Mouse (Mus musculus): ENCODE data around the gene Sf3b4.
"Not testable (repeated sequence)": the region's sequence is repeated elsewhere in the genome, so short reads cannot be mapped to it uniquely, and the experiment has no call there.

The Sf3b4 gene

GRCm38 (mm10) chr3:96173185-96173584 lies 1.1 kb downstream of the Sf3b4 start:
- no peak for DNase-seq (ENCODE audit: low spot score in 2 of 2)

GRCm38 (mm10) chr3:96174042-96174441 lies 1.9 kb downstream of the Sf3b4 start:
- not testable (repeated sequence) for DNase-seq (ENCODE audit: low spot score in 2 of 2)

GRCm38 (mm10) chr3:96175251-96175650 lies 3.1 kb downstream of the Sf3b4 start:
- DNase-seq (ENCODE audit: low spot score in 2 of 2) = no peak

GRCm38 (mm10) chr3:96178427-96178826 lies 6.3 kb downstream of the Sf3b4 start:
- no peak for DNase-seq (ENCODE audit: low spot score in 2 of 2)

- DNase-seq (ENCODE audit: low spot score in 2 of 2) = no peak
Measured at GRCm38 (mm10) chr3:96178902-96179301, 6.8 kb downstream of the Sf3b4 start.

GRCm38 (mm10) chr3:96179531-96179930 lies 7.4 kb downstream of the Sf3b4 start:
- no peak for DNase-seq (ENCODE audit: low spot score in 2 of 2)

GRCm38 (mm10) chr3:96180727-96181477 lies 8.8 kb downstream of the Sf3b4 start, which contains the start of gene Sv2a:
Gene Sv2a, plus strand, starts transcription at chr3:96181151.
- peak; percentile 36 to 45 for DNase-seq (ENCODE audit: low spot score in 2 of 2)

GRCm38 (mm10) chr3:96181510-96182381 lies 9.6 kb downstream of the Sf3b4 start:
- DNase-seq (ENCODE audit: low spot score in 2 of 2) = no peak

- DNase-seq (ENCODE audit: low spot score in 2 of 2) = no peak
Measured at GRCm38 (mm10) chr3:96182382-96182776, 10.2 kb downstream of the Sf3b4 start.

GRCm38 (mm10) chr3:96192977-96193376 lies 20.8 kb downstream of the Sf3b4 start:
- DNase-seq (ENCODE audit: low spot score in 2 of 2) = no peak

- DNase-seq (ENCODE audit: low spot score in 2 of 2) = no peak
Measured at GRCm38 (mm10) chr3:96194966-96195365, 22.8 kb downstream of the Sf3b4 start.

GRCm38 (mm10) chr3:96195616-96196313 lies 23.6 kb downstream of the Sf3b4 start:
- DNase-seq (ENCODE audit: low spot score in 2 of 2) = peak in 1 of 2 experiments; percentile 26

- peak in 1 of 2 experiments; percentile 24 for DNase-seq (ENCODE audit: low spot score in 2 of 2)
Measured at GRCm38 (mm10) chr3:96196437-96197128, 24.5 kb downstream of the Sf3b4 start.

GRCm38 (mm10) chr3:96197129-96197749 lies 25.1 kb downstream of the Sf3b4 start:
- DNase-seq (ENCODE audit: low spot score in 2 of 2) = peak; percentile 75 to 79

GRCm38 (mm10) chr3:96198181-96198580 lies 26.0 kb downstream of the Sf3b4 start:
- peak; percentile 41 to 50 for DNase-seq (ENCODE audit: low spot score in 2 of 2)

- DNase-seq (ENCODE audit: low spot score in 2 of 2) = not testable (repeated sequence)
Measured at GRCm38 (mm10) chr3:96198601-96199251, 26.6 kb downstream of the Sf3b4 start.

GRCm38 (mm10) chr3:96199731-96200130 lies 27.6 kb downstream of the Sf3b4 start:
- DNase-seq (ENCODE audit: low spot score in 2 of 2) = no peak

- no peak for DNase-seq (ENCODE audit: low spot score in 2 of 2)
Measured at GRCm38 (mm10) chr3:96207819-96208218, 35.7 kb downstream of the Sf3b4 start.

- DNase-seq (ENCODE audit: low spot score in 2 of 2) = no peak
Measured at GRCm38 (mm10) chr3:96209242-96209641, 37.1 kb downstream of the Sf3b4 start.

- peak; percentile 36 to 46 for DNase-seq (ENCODE audit: low spot score in 2 of 2)
Measured at GRCm38 (mm10) chr3:96219191-96219641, 47.1 kb downstream of the Sf3b4 start.
